Mouse (Mus musculus): ENCODE data around the gene Map9. TPM values are rescaled to one million over a fixed set of nuclear protein-coding genes. Genes with fewer than 3 reads are reported as not detected.

Gene Map9
- total and polyA plus RNA-seq, 3 experiments: 0.62 to 2.1 (median 1.1) TPM

DNA sequence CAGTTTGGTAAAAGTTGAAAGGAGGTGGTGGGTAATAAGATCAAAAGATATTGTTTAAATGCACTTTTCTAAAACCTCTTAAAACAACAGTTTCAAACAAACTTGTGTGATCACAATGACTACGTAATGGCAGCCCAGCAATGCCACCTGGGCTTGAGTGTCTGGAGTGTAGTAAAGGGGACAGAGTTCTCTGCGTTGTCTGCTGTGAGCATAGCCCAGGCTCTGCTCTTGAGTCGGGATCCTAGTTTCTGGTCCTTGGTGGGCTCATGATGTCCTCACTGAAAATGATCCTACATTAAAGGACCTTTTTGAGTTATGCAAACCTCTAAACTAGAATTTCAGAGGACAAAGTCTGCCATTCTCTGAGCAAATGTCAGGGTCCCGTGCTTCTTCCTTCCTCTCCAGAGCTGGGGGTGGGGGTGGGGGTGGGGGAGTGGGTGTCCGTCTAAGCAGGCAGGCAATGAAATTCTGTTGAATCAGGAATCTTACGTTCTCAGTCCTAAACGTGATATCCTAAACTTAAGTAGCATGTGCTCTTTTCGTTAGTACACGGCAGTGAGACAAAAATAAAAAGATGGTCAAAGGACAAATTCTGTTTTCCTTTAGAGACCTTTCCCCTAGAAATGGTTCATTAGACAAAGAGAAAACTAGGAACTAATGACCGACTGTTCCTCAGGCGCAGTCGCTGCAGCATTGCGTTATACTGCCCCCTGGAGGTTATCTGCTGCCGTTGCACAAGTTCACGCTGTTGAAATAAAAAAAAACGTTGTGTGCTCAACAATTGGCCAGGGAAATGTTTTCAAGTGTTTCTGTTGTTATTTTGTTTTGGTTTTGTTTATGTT lies 24.5 kb upstream of the Map9 start:
- peak; percentile 39 to 53 for DNase-seq
- intact Hi-C loops (cut with DNase I): loop anchor here (1.0 to 10.0 kb wide), 3 partner anchors 139 to 336 kb away; no protein-coding TSS in a partner anchor
- WGBS: 5% methylated on average over 16 of the region's 16 CpGs
- TF ChIP-seq CTCF (IDR thresholded peaks at IDR 0.05): peak; percentile 98
- TF ChIP-seq EP300 (IDR thresholded peaks at IDR 0.05; ENCODE audit: insufficient read depth, low read depth, low read length): peak; percentile 82
- TF ChIP-seq POLR2A (IDR thresholded peaks at IDR 0.05; ENCODE audit: insufficient read depth, low read depth, low read length): no peak
- Histone ChIP-seq H3K36me3 (ENCODE audit: control insufficient read depth, insufficient read depth, low read length) (no peaks in the 10 kb centered on the region), H3K4me3 (peak overlapping the region; percentile 40), H3K27ac (peak overlapping the region; percentile 61), H3K4me1 (ENCODE audit: control insufficient read depth, insufficient read depth, low read length) (no peaks in the 10 kb centered on the region), H3K9ac (ENCODE audit: low read depth, low read length) (no peak overlapping the region), H3K27me3 (ENCODE audit: control insufficient read depth, insufficient read depth, low read length) (no peaks in the 10 kb centered on the region), H3K79me2 (replicated peaks; ENCODE audit: control insufficient read depth, insufficient read depth, low read length) (no peaks in the 10 kb centered on the region)

GRCm38 (mm10) chr3:82340111-82340510 lies 17.7 kb upstream of the Map9 start:
- intact Hi-C loops (cut with DNase I): no loop called here

GRCm38 (mm10) chr3:82348277-82348860 lies 9.5 kb upstream of the Map9 start:
- no peak overlapping the region for H3K9ac ChIP-seq (ENCODE audit: low read depth, low read length)
- intact Hi-C loops (cut with DNase I): no loop called here
- TF ChIP-seq EP300 (IDR thresholded peaks at IDR 0.05; ENCODE audit: insufficient read depth, low read depth, low read length) (no peak), CTCF (IDR thresholded peaks at IDR 0.05) (no peak), POLR2A (IDR thresholded peaks at IDR 0.05; ENCODE audit: insufficient read depth, low read depth, low read length) (no peak)
- H3K4me3 ChIP-seq: no peak overlapping the region
- DNase-seq: no peak
- H3K27ac ChIP-seq: no peak overlapping the region
- H3K27me3 ChIP-seq (ENCODE audit: control insufficient read depth, insufficient read depth, low read length): no peaks in the 10 kb centered on the region
- 54% methylated on average over 2 of the region's 2 CpGs for WGBS
- no peaks in the 10 kb centered on the region for H3K36me3 ChIP-seq (ENCODE audit: control insufficient read depth, insufficient read depth, low read length)
- H3K4me1 ChIP-seq (ENCODE audit: control insufficient read depth, insufficient read depth, low read length): no peaks in the 10 kb centered on the region
- H3K79me2 ChIP-seq (replicated peaks; ENCODE audit: control insufficient read depth, insufficient read depth, low read length): no peaks in the 10 kb centered on the region

More at GRCm38 (mm10) chr3:82340111-82340510, 17.7 kb upstream of the Map9 start:
- H3K4me1 ChIP-seq (ENCODE audit: control insufficient read depth, insufficient read depth, low read length): no peaks in the 10 kb centered on the region
- H3K36me3 ChIP-seq (ENCODE audit: control insufficient read depth, insufficient read depth, low read length): no peaks in the 10 kb centered on the region
- TF ChIP-seq EP300 (IDR thresholded peaks at IDR 0.05; ENCODE audit: insufficient read depth, low read depth, low read length): no peak
- no peak for TF ChIP-seq CTCF (IDR thresholded peaks at IDR 0.05)
- TF ChIP-seq POLR2A (IDR thresholded peaks at IDR 0.05; ENCODE audit: insufficient read depth, low read depth, low read length): no peak
- WGBS: 66% methylated on average over 10 of the region's 10 CpGs
- H3K9ac ChIP-seq (ENCODE audit: low read depth, low read length): no peak overlapping the region
- H3K27me3 ChIP-seq (ENCODE audit: control insufficient read depth, insufficient read depth, low read length): no peaks in the 10 kb centered on the region
- no peak for DNase-seq
- H3K79me2 ChIP-seq (replicated peaks; ENCODE audit: control insufficient read depth, insufficient read depth, low read length): no peaks in the 10 kb centered on the region
- no peak overlapping the region for H3K27ac ChIP-seq
- no peak overlapping the region for H3K4me3 ChIP-seq

- WGBS: 22% methylated on average over 2 of the region's 2 CpGs
- intact Hi-C loops (cut with DNase I): loop anchor here (5.0 to 10.0 kb wide), 2 partner anchors 303 to 416 kb away; partner anchors contain the start of gene Ctso
- Histone ChIP-seq H3K79me2 (replicated peaks; ENCODE audit: control insufficient read depth, insufficient read depth, low read length) (no peaks in the 10 kb centered on the region), H3K4me1 (ENCODE audit: control insufficient read depth, insufficient read depth, low read length) (no peaks in the 10 kb centered on the region), H3K36me3 (ENCODE audit: control insufficient read depth, insufficient read depth, low read length) (no peaks in the 10 kb centered on the region), H3K27ac (no peak overlapping the region), H3K4me3 (no peak overlapping the region), H3K9ac (ENCODE audit: low read depth, low read length) (no peak overlapping the region), H3K27me3 (ENCODE audit: control insufficient read depth, insufficient read depth, low read length) (no peaks in the 10 kb centered on the region)
- no peak for DNase-seq
- no peak for TF ChIP-seq EP300 (IDR thresholded peaks at IDR 0.05; ENCODE audit: insufficient read depth, low read depth, low read length)
- peak; percentile 63 for TF ChIP-seq CTCF (IDR thresholded peaks at IDR 0.05)
Measured at GRCm38 (mm10) chr3:82350321-82350720, 7.5 kb upstream of the Map9 start.

DNA sequence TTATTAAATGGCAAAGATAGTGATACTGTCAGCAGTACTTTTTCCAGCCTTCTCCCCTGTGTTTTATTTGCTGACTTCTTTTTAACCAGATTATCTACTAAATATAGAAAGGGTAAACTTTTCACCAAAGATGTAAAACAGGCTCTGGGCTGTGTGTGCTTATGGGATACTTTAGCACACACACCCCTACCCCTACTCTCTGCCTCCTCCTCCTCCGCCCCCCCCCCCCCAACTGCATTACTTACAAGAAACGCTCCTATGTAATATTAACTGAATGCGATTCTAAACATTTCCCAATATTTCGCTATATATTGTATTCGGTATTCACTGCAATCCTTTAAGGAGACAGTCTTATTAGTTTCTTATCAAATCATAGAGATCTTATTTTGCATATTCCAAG lies 504 bp upstream of the Map9 start:
- H3K4me1 ChIP-seq (ENCODE audit: control insufficient read depth, insufficient read depth, low read length): no peaks in the 10 kb centered on the region; the same call in 1 of the 2 replicates

More for the DNA sequence above, 504 bp upstream of the Map9 start:
- intact Hi-C loops (cut with DNase I): loop anchor here (10.0 kb wide), 1 partner anchor 423 kb away; the partner anchor contains the start of gene Ctso
- Histone ChIP-seq H3K27me3 (ENCODE audit: control insufficient read depth, insufficient read depth, low read length) (no peaks in the 10 kb centered on the region), H3K9ac (ENCODE audit: low read depth, low read length) (peak overlapping the region; percentile 53), H3K4me3 (peak overlapping the region; percentile 85), H3K27ac (peak overlapping the region; percentile 82), H3K79me2 (replicated peaks; ENCODE audit: control insufficient read depth, insufficient read depth, low read length) (no peaks in the 10 kb centered on the region), H3K36me3 (ENCODE audit: control insufficient read depth, insufficient read depth, low read length) (no peaks in the 10 kb centered on the region)
- TF ChIP-seq CTCF (IDR thresholded peaks at IDR 0.05) (no peak), POLR2A (IDR thresholded peaks at IDR 0.05; ENCODE audit: insufficient read depth, low read depth, low read length) (no peak), EP300 (IDR thresholded peaks at IDR 0.05; ENCODE audit: insufficient read depth, low read depth, low read length) (no peak)
- WGBS: 12% methylated on average over 5 of the region's 5 CpGs
- no peak for DNase-seq

All from heart, adult 2 months (tissue).